Mouse (Mus musculus): ENCODE data around the gene Dhrs1. TPM values are rescaled to one million over a fixed set of nuclear protein-coding genes. Genes with fewer than 3 reads are reported as not detected.

Gene Dhrs1
- total RNA-seq, 2 experiments from 2014 or later, result 27.3 to 35.9 TPM

Other genes with a start within 250 kb of the Dhrs1 start
- gene Cpne6, start 235.2 kb downstream of the Dhrs1 start, total RNA-seq (2021), result not detected
- gene Nrl, start 220.7 kb downstream of the Dhrs1 start, total RNA-seq (2021), result not detected
- gene Pck2, start 205.4 kb downstream of the Dhrs1 start, total RNA-seq (2021), result 1 to 10 TPM; 4.2 to 4.5 TPM
- gene Dcaf11, start 185.7 kb downstream of the Dhrs1 start, total RNA-seq (2021), result 100 to 1,000 TPM; 102 to 123 TPM
- not detected for gene A730061H03Rik, start 185.3 kb downstream of the Dhrs1 start, total RNA-seq (2021)
- 100 to 1,000 TPM; 296 to 299 TPM for gene Fitm1, start 170.1 kb downstream of the Dhrs1 start, total RNA-seq (2021)
- 10 to 100 TPM; 67.4 to 69.7 TPM for gene Psme1, start 167.6 kb downstream of the Dhrs1 start, total RNA-seq (2021)
- gene Emc9, start 160.4 kb downstream of the Dhrs1 start, total RNA-seq (2021), result 10 to 100 TPM; 29.6 to 34.6 TPM
- gene Psme2, start 154.6 kb downstream of the Dhrs1 start, total RNA-seq (2021), result 10 to 100 TPM; 55.2 to 59.5 TPM
- 10 to 100 TPM; 18.8 to 19.6 TPM for gene Rnf31, start 154.0 kb downstream of the Dhrs1 start, total RNA-seq (2021)
- 1 to 10 TPM; 4.1 to 4.6 TPM for gene Irf9, start 142.1 kb downstream of the Dhrs1 start, total RNA-seq (2021)
- not detected for gene Rec8, start 127.7 kb downstream of the Dhrs1 start, total RNA-seq (2021)
- gene Ipo4, start 109.7 kb downstream of the Dhrs1 start, total RNA-seq (2021), result 10 to 100 TPM; 62.1 to 66.9 TPM
- 1 to 10 TPM in 1 of 2 experiments, not detected in 1; 1.0 TPM for gene Gm49378, start 107.8 kb downstream of the Dhrs1 start, total RNA-seq (2021)
- gene Tm9sf1, start 101.9 kb downstream of the Dhrs1 start, total RNA-seq (2021), result 10 to 100 TPM; 15.0 to 15.2 TPM
- gene Tssk4, start 95.5 kb downstream of the Dhrs1 start, total RNA-seq (2021), result under 1 TPM in 1 of 2 experiments, not detected in 1; 0.23 TPM
- gene Mdp1, start 85.2 kb downstream of the Dhrs1 start, total RNA-seq (2021), result 10 to 100 TPM; 14.2 to 16.8 TPM
- gene Gmpr2, start 73.7 kb downstream of the Dhrs1 start, total RNA-seq (2021), result 1 to 10 TPM; 1.9 to 2.6 TPM
- gene Nedd8, start 73.6 kb downstream of the Dhrs1 start, total RNA-seq (2021), result 100 to 1,000 TPM; 174 to 184 TPM
- gene Tinf2, start 63.9 kb downstream of the Dhrs1 start, total RNA-seq (2021), result 10 to 100 TPM in 1 of 2 experiments, 1 to 10 TPM in 1; 9.4 to 10.8 TPM
- gene Tgm1, start 31.8 kb downstream of the Dhrs1 start, total RNA-seq (2021), result not detected
- 1 to 10 TPM; 8.9 to 9.4 TPM for gene Rabggta, start 23.4 kb downstream of the Dhrs1 start, total RNA-seq (2021)
- 10 to 100 TPM; 10.5 to 11.8 TPM for gene Nop9, start within 50 bp of the Dhrs1 start, total RNA-seq (2021)
- not detected for gene Cideb, start 12.8 kb upstream of the Dhrs1 start, total RNA-seq (2021)
- not detected for gene Ltb4r2, start 15.7 kb upstream of the Dhrs1 start, total RNA-seq (2021)
- gene Ltb4r1, start 20.3 kb upstream of the Dhrs1 start, total RNA-seq (2021), result not detected
- 1 to 10 TPM; 5.3 to 6.5 TPM for gene Adcy4, start 38.4 kb upstream of the Dhrs1 start, total RNA-seq (2021)
- under 1 TPM; 0.59 to 0.67 TPM for gene Ripk3, start 43.2 kb upstream of the Dhrs1 start, total RNA-seq (2021)
- 1 to 10 TPM; 3.3 TPM for gene Nfatc4, start 77.5 kb upstream of the Dhrs1 start, total RNA-seq (2021)
- gene Nynrin, start 108.3 kb upstream of the Dhrs1 start, total RNA-seq (2021), result 1 to 10 TPM; 2.1 to 2.7 TPM
- gene Cbln3, start 138.7 kb upstream of the Dhrs1 start, total RNA-seq (2021), result not detected
- 1 to 10 TPM; 6.0 to 7.5 TPM for gene Khnyn, start 139.3 kb upstream of the Dhrs1 start, total RNA-seq (2021)
- gene Sdr39u1, start 154.6 kb upstream of the Dhrs1 start, total RNA-seq (2021), result 100 to 1,000 TPM; 111 to 122 TPM
- gene Cma1, start 199.0 kb upstream of the Dhrs1 start, total RNA-seq (2021), result 1 to 10 TPM; 2.3 to 2.7 TPM
- gene Cma2, start 205.3 kb upstream of the Dhrs1 start, total RNA-seq (2021), result not detected

Data from gastrocnemius, postnatal 36 days (tissue).